Mouse (Mus musculus) olfactory bulb, adult 2 months (tissue): Measurements from ENCODE around the gene Katnbl1.

Experiments
- CTCF ChIP-seq: fragments of 200-500 bp; IDR thresholded peaks from 2 replicates; pipeline ENCODE4 v1.5.1; 2012; ENCODE audit warnings: low read depth, mild to moderate bottlenecking, low read length, moderate library complexity; ENCODE audit not compliant: insufficient read depth
- POLR2A ChIP-seq: fragments of 200-500 bp; IDR thresholded peaks from 2 replicates; pipeline ENCODE4 v1.6.1; 2012; ENCODE audit warnings: mild to moderate bottlenecking, low read depth, low read length, moderate library complexity; ENCODE audit not compliant: insufficient read depth

- TF ChIP-seq CTCF (no peak), POLR2A (no peak)
Observed at GRCm38 (mm10) chr2:112390843-112391242, 11.8 kb downstream of the Katnbl1 start.
